Mouse (Mus musculus): ENCODE data around the gene Nuak1. TPM values are rescaled to one million over a fixed set of nuclear protein-coding genes. Genes with fewer than 3 reads are reported as not detected.

Nuak1 gene
- total and polyA plus RNA-seq, 3 experiments, result 1.1 to 2.2 TPM; not detected in 1

GRCm38 (mm10) chr10:84386214-84386613, 54.2 kb downstream of the Nuak1 start:
- Histone ChIP-seq H3K9me3 (replicated peaks; ENCODE audit: insufficient read depth, low read length) (no peaks in the 10 kb centered on the region), H3K36me3 (ENCODE audit: control insufficient read depth in 1 of 2, insufficient read depth in 2 of 2, low read length in 2 of 2) (no peaks in the 10 kb centered on the region), H3K27ac (ENCODE audit: control insufficient read depth, low read depth, low read length) (no peak overlapping the region), H3K9ac (ENCODE audit: control insufficient read depth, low read depth, low read length, poor library complexity, severe bottlenecking) (no peak overlapping the region), H3K79me2 (ENCODE audit: control insufficient read depth, insufficient read depth, low read length, poor library complexity) (no peaks in the 10 kb centered on the region), H3K4me1 (ENCODE audit: control insufficient read depth in 1 of 2, insufficient read depth in 2 of 2, low read length in 2 of 2) (no peaks in the 10 kb centered on the region), H3K27me3 (ENCODE audit: control insufficient read depth in 1 of 2, insufficient read depth in 2 of 2, low read length in 2 of 2) (no peaks in the 10 kb centered on the region), H3K4me3 (ENCODE audit: control insufficient read depth in 1 of 2, insufficient read depth in 1 of 2, low read depth in 2 of 2, low read length in 2 of 2) (no peak overlapping the region)
- no peak for TF ChIP-seq CHD1 (IDR thresholded peaks at IDR 0.05; ENCODE audit: low read depth, low read length)
- no peak for TF ChIP-seq ZKSCAN1 (IDR thresholded peaks at IDR 0.05; ENCODE audit: low read depth, low read length)
- TF ChIP-seq JUND (IDR thresholded peaks at IDR 0.05; ENCODE audit: low read depth, low read length), result no peak
- DNase-seq (ENCODE audit: low read depth, low spot score), result no peak

- TF ChIP-seq ZMIZ1 (IDR thresholded peaks at IDR 0.05; ENCODE audit: low read depth, low read length) (no peak), POLR2AphosphoS2 (IDR thresholded peaks at IDR 0.05; ENCODE audit: low read length) (no peak)
- Histone ChIP-seq H3K4me1 (ENCODE audit: control insufficient read depth in 1 of 2, insufficient read depth in 2 of 2, low read length in 2 of 2) (no peaks in the 10 kb centered on the region), H3K79me2 (ENCODE audit: control insufficient read depth, insufficient read depth, low read length, poor library complexity) (no peaks in the 10 kb centered on the region), H3K36me3 (ENCODE audit: control insufficient read depth in 1 of 2, insufficient read depth in 2 of 2, low read length in 2 of 2) (no peaks in the 10 kb centered on the region), H3K27ac (ENCODE audit: control insufficient read depth, low read depth, low read length) (no peak overlapping the region), H3K4me3 (ENCODE audit: control insufficient read depth in 1 of 2, insufficient read depth in 1 of 2, low read depth in 2 of 2, low read length in 2 of 2) (no peak overlapping the region), H3K27me3 (ENCODE audit: control insufficient read depth in 1 of 2, insufficient read depth in 2 of 2, low read length in 2 of 2) (no peaks in the 10 kb centered on the region), H3K9me3 (replicated peaks; ENCODE audit: insufficient read depth, low read length) (no peaks in the 10 kb centered on the region), H3K9ac (ENCODE audit: control insufficient read depth, low read depth, low read length, poor library complexity, severe bottlenecking) (no peak overlapping the region)
- no peak for DNase-seq (ENCODE audit: low read depth, low spot score)
These were observed 55.6 kb downstream of the Nuak1 start for GRCm38 (mm10) chr10:84384761-84385160.

- no peaks in the 10 kb centered on the region for H3K9me3 ChIP-seq (replicated peaks; ENCODE audit: insufficient read depth, low read length)
- no peaks in the 10 kb centered on the region for H3K79me2 ChIP-seq (ENCODE audit: control insufficient read depth, insufficient read depth, low read length, poor library complexity)
- H3K4me1 ChIP-seq (ENCODE audit: control insufficient read depth in 1 of 2, insufficient read depth in 2 of 2, low read length in 2 of 2), result no peaks in the 10 kb centered on the region
- H3K27ac ChIP-seq (ENCODE audit: control insufficient read depth, low read depth, low read length), result no peak overlapping the region
- H3K36me3 ChIP-seq (ENCODE audit: control insufficient read depth in 1 of 2, insufficient read depth in 2 of 2, low read length in 2 of 2), result no peaks in the 10 kb centered on the region
- H3K9ac ChIP-seq (ENCODE audit: control insufficient read depth, low read depth, low read length, poor library complexity, severe bottlenecking), result no peak overlapping the region
- no peak overlapping the region for H3K4me3 ChIP-seq (ENCODE audit: control insufficient read depth in 1 of 2, insufficient read depth in 1 of 2, low read depth in 2 of 2, low read length in 2 of 2)
- DNase-seq (ENCODE audit: low read depth, low spot score), result no peak
- no peak for TF ChIP-seq SMC3 (IDR thresholded peaks at IDR 0.05; ENCODE audit: low read depth, low read length)
- no peak for TF ChIP-seq MAX (IDR thresholded peaks at IDR 0.05; ENCODE audit: low read length)
- no peak for TF ChIP-seq SIN3A (IDR thresholded peaks at IDR 0.05; ENCODE audit: low read length)
- TF ChIP-seq ZKSCAN1 (IDR thresholded peaks at IDR 0.05; ENCODE audit: low read depth, low read length), result no peak
- TF ChIP-seq CHD2 (IDR thresholded peaks at IDR 0.05; ENCODE audit: low read length), result no peak
- TF ChIP-seq HCFC1 (IDR thresholded peaks at IDR 0.05; ENCODE audit: low read depth, low read length), result no peak
- TF ChIP-seq TCF12 (IDR thresholded peaks at IDR 0.05; ENCODE audit: low read depth, low read length), result no peak
- TF ChIP-seq POLR2A (IDR thresholded peaks at IDR 0.05; ENCODE audit: control insufficient read depth in 1 of 2, insufficient read depth in 1 of 2, low read depth in 1 of 2, low read length in 2 of 2, poor library complexity in 1 of 2), result no peak
- TF ChIP-seq NRF1 (IDR thresholded peaks at IDR 0.05; ENCODE audit: insufficient read depth, low read depth, low read length, poor library complexity, severe bottlenecking), result no peak
- no peak for TF ChIP-seq MEF2A (IDR thresholded peaks at IDR 0.05; ENCODE audit: extremely low read depth, insufficient replicate concordance, low read depth, low read length, poor library complexity, severe bottlenecking)
- TF ChIP-seq MAZ (IDR thresholded peaks at IDR 0.05; ENCODE audit: low read depth, low read length), result no peak
- TF ChIP-seq MXI1 (IDR thresholded peaks at IDR 0.05; ENCODE audit: low read depth, low read length), result no peak
- no peak for TF ChIP-seq ZNF384 (IDR thresholded peaks at IDR 0.05; ENCODE audit: low read depth, low read length)
- no peak for TF ChIP-seq GABPA (IDR thresholded peaks at IDR 0.05; ENCODE audit: low read depth, low read length)
- no peak for TF ChIP-seq USF1 (IDR thresholded peaks at IDR 0.05; ENCODE audit: low read depth, low read length)
- TF ChIP-seq EP300 (IDR thresholded peaks at IDR 0.05; ENCODE audit: low read depth in 1 of 2, low read length in 2 of 2), result no peak
- H3K27me3 ChIP-seq (ENCODE audit: control insufficient read depth in 1 of 2, insufficient read depth in 2 of 2, low read length in 2 of 2), result no peaks in the 10 kb centered on the region
These were observed 57.2 kb downstream of the Nuak1 start for GRCm38 (mm10) chr10:84382900-84383883.
